Mouse (Mus musculus) heart, postnatal 10 days (tissue): ENCODE measurements around the gene Pak4. TPM values are rescaled to one million over a fixed set of nuclear protein-coding genes. Genes with fewer than 3 reads are reported as not detected.
A peak's percentile ranks its signal among the peaks of the same experiment; 100 is the strongest.
"Not testable (repeated sequence)": the region's sequence is repeated elsewhere in the genome, so short reads cannot be mapped to it uniquely, and the experiment has no call there.

Source experiments
- DNase-seq, 2 experiments: peaks; one replicate each; pipeline ENCODE4 v3.0.0; 2021
- intact Hi-C: fragments of 180-260 bp; cut with DNase I; formaldehyde crosslinking; loops from one replicate; pipeline ENCODE4 v1.15.1; 2025
- microRNA-seq, 2 experiments: library from miRNA; unstranded; fragments of <30 nt; microRNA quantifications; one replicate each; pipeline ENCODE4 v1.2.0; 2022
- total RNA-seq, 2 experiments: library from RNA; stranded (reverse); gene quantifications; 2 replicates each; pipeline ENCODE4 v1.2.3; 2021

The Pak4 gene
- total RNA-seq, 2 experiments from 2014 or later: 11.2 to 15.6 TPM

DNA sequence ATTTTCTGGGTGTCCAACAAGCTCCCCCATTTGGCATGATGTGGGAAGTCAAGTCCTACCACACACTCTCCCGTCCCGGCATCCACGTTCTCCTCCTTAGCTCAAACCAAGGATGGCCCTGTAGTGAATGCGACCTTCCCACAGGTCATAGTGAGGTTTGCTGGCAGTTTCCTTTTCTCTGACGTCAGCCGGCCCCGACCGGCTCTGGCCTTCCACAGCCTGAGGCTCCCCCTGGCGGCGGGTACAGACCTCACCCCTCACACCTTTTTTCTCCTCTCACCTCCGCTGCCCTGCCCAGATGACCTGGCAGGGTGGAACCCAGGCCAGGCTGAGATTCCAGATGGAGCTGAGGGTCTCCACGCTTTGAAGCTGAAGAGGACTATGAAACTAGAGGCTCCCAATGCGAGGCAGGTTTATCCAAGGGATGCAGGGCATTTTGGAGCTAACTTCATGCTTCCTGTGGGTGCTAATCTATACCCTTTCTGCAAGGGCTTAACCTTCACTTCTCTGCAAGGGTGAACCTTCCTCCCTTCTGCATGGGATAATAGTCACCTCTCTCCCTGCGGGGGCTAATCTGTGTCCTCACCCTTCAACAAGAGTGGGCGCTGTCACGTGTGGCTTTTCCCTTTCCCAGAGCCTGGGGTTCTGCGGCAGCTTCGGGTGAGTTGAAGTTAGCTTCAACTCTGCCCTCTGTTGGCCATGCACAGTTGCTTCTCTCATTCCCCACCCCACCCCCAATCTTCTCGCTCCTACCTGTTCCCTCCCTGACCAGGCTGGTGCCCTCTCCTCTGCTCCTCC lies 69.9 kb downstream of the Pak4 start:
- peak; percentile 81 to 89 for DNase-seq
- intact Hi-C loops: loop anchor here (2.0 kb wide), 1 partner anchor 81 kb away; no protein-coding TSS in a partner anchor

DNA sequence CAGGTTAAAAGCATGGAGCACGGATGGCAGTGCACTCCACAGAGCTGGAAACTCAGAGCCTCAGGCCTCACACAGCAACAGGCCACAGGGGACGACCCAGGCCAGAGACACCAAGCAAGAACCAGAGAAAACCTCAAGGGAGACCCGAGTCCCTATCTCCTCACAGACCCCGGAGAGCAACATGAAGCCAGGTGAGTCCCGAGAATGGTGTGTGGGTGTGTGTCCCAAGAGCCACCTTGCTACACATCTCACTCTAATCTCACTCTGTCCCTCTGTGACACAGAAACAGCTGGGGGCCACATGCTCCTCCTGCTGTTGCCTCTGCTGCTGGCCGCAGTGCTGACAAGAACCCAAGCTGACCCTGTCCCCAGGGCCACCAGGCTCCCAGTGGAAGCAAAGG lies 75.4 kb downstream of the Pak4 start, which contains the start of gene Ifnl3:
Gene Ifnl3, plus strand, starts transcription at position 301 of the 400 bp plus-strand sequence.
- intact Hi-C loops, DNase-seq: not testable (repeated sequence)

- intact Hi-C loops: no loop called here
- no peak for DNase-seq
These were observed 86.5 kb downstream of the Pak4 start for GRCm38 (mm10) chr7:28511441-28511840.

DNA sequence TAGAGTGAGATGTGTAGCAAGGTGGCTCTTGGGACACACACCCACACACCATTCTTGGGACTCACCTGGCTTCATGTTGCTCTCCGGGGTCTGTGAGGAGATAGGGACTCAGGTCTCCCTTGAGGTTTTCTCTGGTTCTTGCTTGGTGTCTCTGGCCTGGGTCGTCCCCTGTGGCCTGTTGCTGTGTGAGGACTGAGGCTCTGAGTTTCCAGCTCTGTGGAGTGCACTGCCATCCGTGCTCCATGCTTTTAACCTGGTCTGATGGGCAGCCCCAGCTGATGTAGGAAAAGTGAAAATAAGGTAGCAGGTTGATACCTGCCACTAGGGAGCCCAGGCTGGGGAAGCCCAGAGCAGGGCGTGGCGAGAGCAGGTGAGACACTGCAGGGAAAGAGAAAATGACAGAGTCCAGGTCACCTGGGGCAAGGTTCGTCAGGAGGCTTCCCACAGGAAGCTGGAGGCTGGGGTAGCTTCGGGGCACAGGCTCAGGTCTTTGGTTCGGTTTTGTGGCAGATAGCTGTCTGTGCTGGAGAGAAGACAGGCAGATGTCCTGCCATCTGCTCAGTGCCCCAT lies 87.5 kb downstream of the Pak4 start, which contains the start of gene Ifnl2:
Gene Ifnl2, minus strand, starts transcription at position 51 of the 570 bp plus-strand sequence.
- intact Hi-C loops, DNase-seq: not testable (repeated sequence)

DNA sequence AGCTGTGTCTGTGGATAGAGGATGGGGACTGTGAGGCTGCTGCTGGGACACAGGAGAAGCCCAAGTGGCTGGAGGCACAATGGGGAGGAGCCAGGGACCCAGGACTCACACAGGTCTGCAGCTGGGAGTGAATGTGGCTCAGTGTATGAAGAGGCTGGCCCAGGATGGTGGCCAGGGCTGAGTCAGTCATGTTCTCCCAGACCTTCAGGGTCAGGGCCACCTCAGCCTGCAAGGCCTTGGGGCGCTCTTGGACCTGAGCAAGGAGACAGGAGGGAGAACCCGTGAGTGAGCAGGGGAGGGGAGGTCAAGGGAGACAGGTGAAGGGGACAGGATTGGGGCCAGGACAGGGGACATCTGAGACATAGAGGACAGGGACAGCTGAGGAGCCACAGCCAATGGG lies 88.9 kb downstream of the Pak4 start:
- DNase-seq, intact Hi-C loops: not testable (repeated sequence)

Small RNA genes lying within 50 kb of the gene (microRNA-seq; reads per million reads assigned to microRNA genes)
- 0.95 to 1.0 reads per million in 2 experiments for gene Mir7049

Other genes starting within 250 kb of the Pak4 start
- gene Rps16, start 247.5 kb downstream of the Pak4 start, total RNA-seq: 100 to 1,000 TPM; 768 to 852 TPM
- gene Plekhg2, start 225.6 kb downstream of the Pak4 start, total RNA-seq: 10 to 100 TPM; 36.0 to 42.3 TPM
- gene Zfp36, start 217.9 kb downstream of the Pak4 start, total RNA-seq: 10 to 100 TPM; 12.7 to 15.8 TPM
- gene Med29, start 205.5 kb downstream of the Pak4 start, total RNA-seq: 10 to 100 TPM; 20.7 to 22.6 TPM
- gene Paf1, start 205.2 kb downstream of the Pak4 start, total RNA-seq: 10 to 100 TPM; 41.7 to 51.2 TPM
- gene Gmfg, start 160.7 kb downstream of the Pak4 start, total RNA-seq: 1 to 10 TPM; 7.6 to 8.7 TPM
- 1 to 10 TPM; 2.0 to 2.7 TPM for gene Lrfn1, start 146.2 kb downstream of the Pak4 start, total RNA-seq
- not detected for gene Ifnl2, start 87.7 kb downstream of the Pak4 start, total RNA-seq
- not detected for gene Ifnl3, start 75.3 kb downstream of the Pak4 start, total RNA-seq
- gene Sycn, start 57.3 kb downstream of the Pak4 start, total RNA-seq: not detected
- gene Nccrp1, start 50.9 kb downstream of the Pak4 start, total RNA-seq: not detected
- gene Samd4b, start within 50 bp of the Pak4 start, total RNA-seq: 10 to 100 TPM; 37.7 to 40.4 TPM
- not detected for gene Acp7, start 33.1 kb upstream of the Pak4 start, total RNA-seq
- 1 to 10 TPM in 1 of 2 experiments, under 1 TPM in 1; 0.52 to 1.3 TPM for gene Fbxo27, start 94.7 kb upstream of the Pak4 start, total RNA-seq
- 1 to 10 TPM; 1.4 to 1.9 TPM for gene Fbxo17, start 118.6 kb upstream of the Pak4 start, total RNA-seq
- gene Mrps12, start 143.6 kb upstream of the Pak4 start, total RNA-seq: 10 to 100 TPM; 53.0 to 54.4 TPM
- gene Sars2, start 143.8 kb upstream of the Pak4 start, total RNA-seq: 10 to 100 TPM; 15.6 to 16.4 TPM
- not detected for gene Ccer2, start 158.0 kb upstream of the Pak4 start, total RNA-seq
- gene Sirt2, start 168.6 kb upstream of the Pak4 start, total RNA-seq: 10 to 100 TPM; 70.7 to 76.3 TPM
- gene Nfkbib, start 169.3 kb upstream of the Pak4 start, total RNA-seq: 10 to 100 TPM; 15.4 to 16.1 TPM
- 1 to 10 TPM; 2.1 to 2.2 TPM for gene Rinl, start 190.8 kb upstream of the Pak4 start, total RNA-seq
- 100 to 1,000 TPM; 423 to 428 TPM for gene Hnrnpl, start 210.4 kb upstream of the Pak4 start, total RNA-seq
- gene Ech1, start 227.0 kb upstream of the Pak4 start, total RNA-seq: 1,000 to 10,000 TPM; 1,137 to 1,217 TPM
- 10 to 100 TPM; 35.0 to 35.8 TPM for gene Lgals4, start 235.7 kb upstream of the Pak4 start, total RNA-seq